Mouse (Mus musculus) ES-Bruce4 (cell line): Measurements from ENCODE around the gene Btn1a1.

ENCODE experiments used
- CTCF ChIP-seq: IDR thresholded peaks from one replicate; pipeline ENCODE4 v1.8.1; 2011; ENCODE audit warnings: low read depth, low read length
- POLR2A ChIP-seq: IDR thresholded peaks from one replicate; pipeline ENCODE4 v1.8.1; 2011; ENCODE audit warnings: low read length; ENCODE audit not compliant: insufficient read depth

DNA sequence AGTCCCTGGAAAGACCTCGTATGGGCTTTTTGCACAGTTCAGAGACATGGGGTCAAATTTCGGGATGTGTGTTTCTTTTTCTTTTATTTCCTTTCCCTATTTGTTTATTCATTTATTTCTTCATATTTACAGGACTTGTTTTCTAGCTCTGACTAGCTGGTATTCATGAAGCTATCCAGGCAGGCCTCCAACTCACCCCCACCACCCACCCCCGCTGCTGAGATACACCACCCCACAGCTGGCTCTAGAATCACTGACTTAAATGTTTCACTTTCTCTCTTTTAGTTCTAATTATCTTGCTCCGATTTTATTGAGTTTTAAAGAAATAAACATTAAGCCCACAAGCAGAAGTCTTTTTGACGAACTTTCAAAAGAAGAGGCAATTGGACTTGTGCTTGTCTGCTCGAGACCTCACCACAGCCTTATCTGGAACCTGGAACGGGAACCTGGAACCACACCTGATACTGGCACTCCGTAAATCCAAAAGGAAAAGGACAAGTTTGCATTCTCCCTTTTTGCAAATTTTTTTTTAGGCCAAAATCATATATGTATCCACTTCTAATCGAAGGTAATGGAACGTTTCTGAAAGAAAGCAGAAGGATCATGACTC lies 35.8 kb downstream of the Btn1a1 start:
- TF ChIP-seq CTCF (no peak), POLR2A (no peak)
